Mouse (Mus musculus) layer of hippocampus, postnatal 10 days (tissue): ENCODE data around the gene Sptssb. TPM values are rescaled to one million over a fixed set of nuclear protein-coding genes. Genes with fewer than 3 reads are reported as not detected.

ENCODE experiments used
- DNase-seq, 2 experiments: peaks; one replicate each; pipeline ENCODE4 v3.0.0; 2021; ENCODE audit warnings: low spot score in 2 of 2
- total RNA-seq, 2 experiments: library from RNA; stranded (reverse); gene quantifications; 2 replicates each; pipeline ENCODE4 v1.2.3; 2021

Sptssb gene
- total RNA-seq, 2 experiments from 2014 or later = 1.7 to 3.0 TPM

GRCm38 (mm10) chr3:69860589-69861521, 1.1 kb upstream of the Sptssb start:
- peak; percentile 58 to 72 for DNase-seq

GRCm38 (mm10) chr3:69839485-69839884, 20.3 kb downstream of the Sptssb start:
- DNase-seq = no peak

- DNase-seq = no peak
Observed at GRCm38 (mm10) chr3:69829532-69829931, 30.2 kb downstream of the Sptssb start.

- DNase-seq = no peak
Observed at GRCm38 (mm10) chr3:69824536-69824935, 35.2 kb downstream of the Sptssb start.

GRCm38 (mm10) chr3:69820614-69821013, 39.1 kb downstream of the Sptssb start:
- DNase-seq = no peak

GRCm38 (mm10) chr3:69819851-69820200, 39.9 kb downstream of the Sptssb start:
- DNase-seq = no peak

GRCm38 (mm10) chr3:69819146-69819850, 40.4 kb downstream of the Sptssb start:
- DNase-seq = no peak

GRCm38 (mm10) chr3:69818466-69818865, 41.3 kb downstream of the Sptssb start:
- peak in 1 of 2 experiments; percentile 28 for DNase-seq

GRCm38 (mm10) chr3:69816547-69816946, 43.2 kb downstream of the Sptssb start:
- no peak for DNase-seq

- DNase-seq = no peak
Observed at GRCm38 (mm10) chr3:69813005-69813695, 46.6 kb downstream of the Sptssb start.

GRCm38 (mm10) chr3:69812442-69812841, 47.3 kb downstream of the Sptssb start:
- DNase-seq = no peak

GRCm38 (mm10) chr3:69808479-69808878, 51.3 kb downstream of the Sptssb start:
- no peak for DNase-seq

GRCm38 (mm10) chr3:69803137-69803536, 56.6 kb downstream of the Sptssb start:
- no peak for DNase-seq

- no peak for DNase-seq
Observed at GRCm38 (mm10) chr3:69800829-69801384, 58.8 kb downstream of the Sptssb start.

- no peak for DNase-seq
Observed at GRCm38 (mm10) chr3:69799096-69799495, 60.6 kb downstream of the Sptssb start.

- DNase-seq = no peak
Observed at GRCm38 (mm10) chr3:69797969-69798368, 61.8 kb downstream of the Sptssb start.

- no peak for DNase-seq
Observed at GRCm38 (mm10) chr3:69797533-69797932, 62.2 kb downstream of the Sptssb start.

GRCm38 (mm10) chr3:69792823-69793417, 66.8 kb downstream of the Sptssb start:
- DNase-seq = no peak

- DNase-seq = no peak
Observed at GRCm38 (mm10) chr3:69779246-69779796, 80.4 kb downstream of the Sptssb start.

GRCm38 (mm10) chr3:69773356-69773755, 86.4 kb downstream of the Sptssb start:
- DNase-seq = no peak
